Mouse (Mus musculus): ENCODE measurements around the gene Slc30a7. TPM values are rescaled to one million over a fixed set of nuclear protein-coding genes. Genes with fewer than 3 reads are reported as not detected.

Gene Slc30a7
- 19.9 and 21.3 TPM in 2 replicates for polyA plus RNA-seq (2016; fragmentation: Nextera tagmentation; extraction: Ambion mirVana)

- Histone ChIP-seq H3K27ac (ENCODE audit: poor library complexity, severe bottlenecking) (peak within 1 kb of the TSS; percentile 82), H3K9ac (peak within 1 kb of the TSS; percentile 98)
- WGBS = under 1% methylated on average over 67 of the region's 67 CpGs
Measured at GRCm38 (mm10) chr3:116006978-116007940, at the start of gene Slc30a7, which contains the start of gene Extl2. Slc30a7 (minus strand) TSS chr3:116007406. Extl2 (plus strand) TSS chr3:116007462.

GRCm38 (mm10) chr3:116047034-116047433 is 39.8 kb upstream of the Slc30a7 start:
- no peak for ATAC-seq (ENCODE audit: insufficient number of reproducible peaks, low FRiP score)
- Histone ChIP-seq H3K9ac (no peak overlapping the region), H3K4me2 (no peak overlapping the region), H3K36me3 (no peaks in the 10 kb centered on the region), H3K9me3 (replicated peaks) (no peaks in the 10 kb centered on the region), H3K4me3 (no peak overlapping the region), H3K4me1 (replicated peaks) (no peaks in the 10 kb centered on the region), H3K27me3 (replicated peaks) (no peaks in the 10 kb centered on the region), H3K27ac (ENCODE audit: poor library complexity, severe bottlenecking) (no peak overlapping the region)
- 51% methylated on average over 5 of the region's 5 CpGs for WGBS

More at GRCm38 (mm10) chr3:116006978-116007940, at the start of gene Slc30a7, which contains the start of gene Extl2:
- ATAC-seq (ENCODE audit: insufficient number of reproducible peaks, low FRiP score) = peak; percentile 95
- H3K36me3 ChIP-seq = peaks cover 5% of the 10 kb centered on the region; the same call in 1 of the 2 replicates
- H3K4me2 ChIP-seq = peak within 1 kb of the TSS; percentile 97
- peak within 1 kb of the TSS; percentile 96 for H3K4me3 ChIP-seq
- peaks cover 11% of the 10 kb centered on the region for H3K4me1 ChIP-seq (replicated peaks)
- no peaks in the 10 kb centered on the region for H3K9me3 ChIP-seq (replicated peaks)
- no peaks in the 10 kb centered on the region for H3K27me3 ChIP-seq (replicated peaks)

GRCm38 (mm10) chr3:116046000-116046399 is 38.8 kb upstream of the Slc30a7 start:
- H3K27me3 ChIP-seq (replicated peaks) = no peaks in the 10 kb centered on the region
- no peak overlapping the region for H3K4me2 ChIP-seq
- no peak overlapping the region for H3K27ac ChIP-seq (ENCODE audit: poor library complexity, severe bottlenecking)
- 73% methylated on average over 2 of the region's 2 CpGs for WGBS
- no peaks in the 10 kb centered on the region for H3K9me3 ChIP-seq (replicated peaks)
- no peaks in the 10 kb centered on the region for H3K4me1 ChIP-seq (replicated peaks)
- no peaks in the 10 kb centered on the region for H3K36me3 ChIP-seq
- H3K9ac ChIP-seq = no peak overlapping the region
- no peak for ATAC-seq (ENCODE audit: insufficient number of reproducible peaks, low FRiP score)
- H3K4me3 ChIP-seq = no peak overlapping the region

- no peak overlapping the region for H3K9ac ChIP-seq
- no peak overlapping the region for H3K27ac ChIP-seq (ENCODE audit: poor library complexity, severe bottlenecking)
- no peak overlapping the region for H3K4me2 ChIP-seq
- no peaks in the 10 kb centered on the region for H3K27me3 ChIP-seq (replicated peaks)
- H3K36me3 ChIP-seq = no peaks in the 10 kb centered on the region
- H3K4me1 ChIP-seq (replicated peaks) = no peaks in the 10 kb centered on the region
- ATAC-seq (ENCODE audit: insufficient number of reproducible peaks, low FRiP score) = no peak
- WGBS = 74% methylated on average over 3 of the region's 3 CpGs
- no peaks in the 10 kb centered on the region for H3K9me3 ChIP-seq (replicated peaks)
- H3K4me3 ChIP-seq = no peak overlapping the region
Measured at GRCm38 (mm10) chr3:116040776-116041175, 33.6 kb upstream of the Slc30a7 start.

GRCm38 (mm10) chr3:116033871-116034222 is 26.6 kb upstream of the Slc30a7 start:
- Histone ChIP-seq H3K9me3 (replicated peaks) (no peaks in the 10 kb centered on the region), H3K27me3 (replicated peaks) (no peaks in the 10 kb centered on the region), H3K4me2 (no peak overlapping the region), H3K27ac (ENCODE audit: poor library complexity, severe bottlenecking) (no peak overlapping the region), H3K4me1 (replicated peaks) (no peaks in the 10 kb centered on the region), H3K4me3 (no peak overlapping the region), H3K36me3 (no peaks in the 10 kb centered on the region), H3K9ac (no peak overlapping the region)
- no peak for ATAC-seq (ENCODE audit: insufficient number of reproducible peaks, low FRiP score)
- WGBS = 51% methylated on average over 3 of the region's 3 CpGs

GRCm38 (mm10) chr3:116033218-116033870 is 26.1 kb upstream of the Slc30a7 start:
- Histone ChIP-seq H3K4me3 (no peak overlapping the region), H3K9me3 (replicated peaks) (no peaks in the 10 kb centered on the region), H3K9ac (no peak overlapping the region), H3K36me3 (no peaks in the 10 kb centered on the region), H3K4me1 (replicated peaks) (no peaks in the 10 kb centered on the region), H3K27me3 (replicated peaks) (no peaks in the 10 kb centered on the region), H3K4me2 (no peak overlapping the region), H3K27ac (ENCODE audit: poor library complexity, severe bottlenecking) (no peak overlapping the region)
- WGBS = 56% methylated on average over 6 of the region's 6 CpGs
- no peak for ATAC-seq (ENCODE audit: insufficient number of reproducible peaks, low FRiP score)

- ATAC-seq (ENCODE audit: insufficient number of reproducible peaks, low FRiP score) = 0 out of 2 replicates have a peak, but pooled peaks have one; percentile 48
- whole genome bisulfite sequencing = 64% methylated on average over 11 of the region's 11 CpGs
Measured at GRCm38 (mm10) chr3:116030152-116030788, 23.1 kb upstream of the Slc30a7 start.

GRCm38 (mm10) chr3:116026996-116027395 is 19.8 kb upstream of the Slc30a7 start:
- 0 out of 2 replicates have a peak, but pooled peaks cover 5% of the 10 kb centered on the region for H3K4me1 ChIP-seq (replicated peaks)
- no peak overlapping the region for H3K9ac ChIP-seq
- H3K27ac ChIP-seq (ENCODE audit: poor library complexity, severe bottlenecking) = no peak overlapping the region
- H3K27me3 ChIP-seq (replicated peaks) = no peaks in the 10 kb centered on the region
- 81% methylated on average over 20 of the region's 20 CpGs for WGBS
- no peak for ATAC-seq (ENCODE audit: insufficient number of reproducible peaks, low FRiP score)
- H3K4me3 ChIP-seq = no peak overlapping the region
- H3K4me2 ChIP-seq = no peak overlapping the region
- no peaks in the 10 kb centered on the region for H3K9me3 ChIP-seq (replicated peaks)
- H3K36me3 ChIP-seq = peaks cover 13% of the 10 kb centered on the region

More at GRCm38 (mm10) chr3:116030152-116030788, 23.1 kb upstream of the Slc30a7 start:
- Histone ChIP-seq H3K9ac (no peak overlapping the region), H3K4me3 (no peak overlapping the region), H3K36me3 (peaks cover 13% of the 10 kb centered on the region), H3K4me1 (replicated peaks) (0 out of 2 replicates have a peak, but pooled peaks cover 5% of the 10 kb centered on the region), H3K9me3 (replicated peaks) (no peaks in the 10 kb centered on the region), H3K27me3 (replicated peaks) (no peaks in the 10 kb centered on the region), H3K4me2 (no peak overlapping the region), H3K27ac (ENCODE audit: poor library complexity, severe bottlenecking) (no peak overlapping the region)

- Histone ChIP-seq H3K36me3 (peaks cover 13% of the 10 kb centered on the region), H3K4me1 (replicated peaks) (0 out of 2 replicates have a peak, but pooled peaks cover 5% of the 10 kb centered on the region), H3K4me2 (no peak overlapping the region), H3K27me3 (replicated peaks) (no peaks in the 10 kb centered on the region), H3K27ac (ENCODE audit: poor library complexity, severe bottlenecking) (no peak overlapping the region), H3K4me3 (no peak overlapping the region), H3K9ac (no peak overlapping the region), H3K9me3 (replicated peaks) (no peaks in the 10 kb centered on the region)
- no peak for ATAC-seq (ENCODE audit: insufficient number of reproducible peaks, low FRiP score)
- WGBS = 81% methylated on average over 10 of the region's 10 CpGs
Measured at GRCm38 (mm10) chr3:116025701-116026100, 18.5 kb upstream of the Slc30a7 start.

- H3K9ac ChIP-seq = no peak overlapping the region
- no peaks in the 10 kb centered on the region for H3K27me3 ChIP-seq (replicated peaks)
- no peaks in the 10 kb centered on the region for H3K9me3 ChIP-seq (replicated peaks)
- no peak overlapping the region for H3K27ac ChIP-seq (ENCODE audit: poor library complexity, severe bottlenecking)
- WGBS = 85% methylated on average over 5 of the region's 5 CpGs
- 0 out of 2 replicates have a peak, but pooled peaks cover 5% of the 10 kb centered on the region for H3K4me1 ChIP-seq (replicated peaks)
- H3K4me3 ChIP-seq = no peak overlapping the region
- no peak for ATAC-seq (ENCODE audit: insufficient number of reproducible peaks, low FRiP score)
- no peak overlapping the region for H3K4me2 ChIP-seq
- peaks cover 13% of the 10 kb centered on the region for H3K36me3 ChIP-seq
Measured at GRCm38 (mm10) chr3:116024669-116025068, 17.5 kb upstream of the Slc30a7 start.
